Mouse (Mus musculus) kidney, adult 2 months (tissue): Measurements from ENCODE around the gene Fxyd4. TPM values are rescaled to one million over a fixed set of nuclear protein-coding genes. Genes with fewer than 3 reads are reported as not detected.

Experiments
- DNase-seq: peaks from one replicate; pipeline ENCODE4 v3.0.0; 2021
- H3K27ac ChIP-seq: fragments of 200-500 bp; 2 replicates; pipeline ENCODE4 v1.5.1; 2012; ENCODE audit warnings: low read depth, low read length, control low read depth, inconsistent platforms; ENCODE audit not compliant: insufficient read depth
- H3K27me3 ChIP-seq: fragments of 200-500 bp; replicated peaks from 2 replicates; pipeline ENCODE4 v1.6.1; 2012; ENCODE audit warnings: mild to moderate bottlenecking, moderate library complexity, low read length, inconsistent platforms; ENCODE audit not compliant: control insufficient read depth, insufficient read depth
- H3K36me3 ChIP-seq: fragments of 200-500 bp; 2 replicates; pipeline ENCODE4 v1.6.1; 2012; ENCODE audit warnings: mild to moderate bottlenecking, moderate library complexity, low read length, inconsistent platforms; ENCODE audit not compliant: control insufficient read depth, insufficient read depth
- H3K4me1 ChIP-seq: fragments of 200-500 bp; 2 replicates; pipeline ENCODE4 v1.6.1; 2011; ENCODE audit warnings: low read length; ENCODE audit not compliant: control insufficient read depth, insufficient read depth
- H3K4me3 ChIP-seq: fragments of 200-500 bp; 2 replicates; pipeline ENCODE4 v1.5.1; 2011; ENCODE audit warnings: mild to moderate bottlenecking, low read depth, low read length, control low read depth; ENCODE audit not compliant: insufficient read depth
- CTCF ChIP-seq: fragments of 200-500 bp; conservative IDR thresholded peaks from 2 replicates; pipeline ENCODE4 v1.5.1; 2011; ENCODE audit warnings: low read depth, mild to moderate bottlenecking, control low read depth, low read length, moderate library complexity, mixed read lengths; ENCODE audit not compliant: insufficient read depth, insufficient read length
- POLR2A ChIP-seq: fragments of 200-500 bp; IDR thresholded peaks from one replicate; pipeline ENCODE4 v1.6.1; 2011; ENCODE audit warnings: low read depth, low read length, control low read depth
- WGBS: fragments of 180-500 bp; shearing (Covaris S2); methylation state at CpG from one replicate; pipeline ENCODE4 v1.1.7; 2018; 5-methylcytosine and 5-hydroxymethylcytosine counted together
- polyA plus RNA-seq: library from polyadenylated mRNA; depleted of rRNA; stranded (reverse); fragments of >200 nt; gene quantifications from 2 replicates; pipeline ENCODE4 v1.2.3, GENCODE M21; 2012

Fxyd4 gene
- polyA plus RNA-seq, 1 experiment, result 213 TPM

GRCm38 (mm10) chr6:117918043-117918442 lies 19.4 kb downstream of the Fxyd4 start:
- DNase-seq, result no peak
- no peaks in the 10 kb centered on the region for H3K27me3 ChIP-seq
- TF ChIP-seq POLR2A, result no peak
- TF ChIP-seq CTCF, result no peak
- peak overlapping the region; percentile 81; the same call in 1 of the 2 replicates for H3K27ac ChIP-seq
- peaks cover 16% of the 10 kb centered on the region for H3K36me3 ChIP-seq
- 3% methylated on average over 5 of the region's 5 CpGs for WGBS
- H3K4me1 ChIP-seq, result peaks cover 12% of the 10 kb centered on the region
- peak overlapping the region; percentile 93 for H3K4me3 ChIP-seq

- peaks cover 12% of the 10 kb centered on the region for H3K4me1 ChIP-seq
- H3K27ac ChIP-seq, result peak overlapping the region; percentile 81
- peak; percentile 27 for TF ChIP-seq POLR2A
- TF ChIP-seq CTCF, result 0 out of 2 replicates have a peak, but pooled peaks have one; percentile 11
- peak; percentile 85 for DNase-seq
- H3K4me3 ChIP-seq, result peak overlapping the region; percentile 93
- no peaks in the 10 kb centered on the region for H3K27me3 ChIP-seq
- WGBS, result under 1% methylated on average over 21 of the region's 21 CpGs
- H3K36me3 ChIP-seq, result peaks cover 13% of the 10 kb centered on the region
These were observed 19.9 kb downstream of the Fxyd4 start for GRCm38 (mm10) chr6:117917576-117917975.

GRCm38 (mm10) chr6:117916737-117917426 lies 20.6 kb downstream of the Fxyd4 start:
- DNase-seq, result peak; percentile 96
- peak; percentile 35 for TF ChIP-seq POLR2A
- no peak for TF ChIP-seq CTCF
- Histone ChIP-seq H3K4me3 (peak overlapping the region; percentile 93), H3K27me3 (no peaks in the 10 kb centered on the region), H3K4me1 (peaks cover 12% of the 10 kb centered on the region), H3K36me3 (peaks cover 9% of the 10 kb centered on the region), H3K27ac (peak overlapping the region; percentile 99)
- WGBS, result under 1% methylated on average over 62 of the region's 62 CpGs

GRCm38 (mm10) chr6:117916205-117916736 lies 21.2 kb downstream of the Fxyd4 start:
- no peaks in the 10 kb centered on the region for H3K27me3 ChIP-seq
- H3K4me1 ChIP-seq, result peaks cover 12% of the 10 kb centered on the region
- WGBS, result 1% methylated on average over 12 of the region's 12 CpGs
- H3K4me3 ChIP-seq, result peak overlapping the region; percentile 93
- H3K36me3 ChIP-seq, result peaks cover 4% of the 10 kb centered on the region
- peak overlapping the region; percentile 99 for H3K27ac ChIP-seq
- DNase-seq, result no peak
- TF ChIP-seq CTCF, result no peak
- no peak for TF ChIP-seq POLR2A

- peaks cover 2% of the 10 kb centered on the region; the same call in 1 of the 2 replicates for H3K36me3 ChIP-seq
- H3K4me3 ChIP-seq, result no peak overlapping the region
- no peak overlapping the region for H3K27ac ChIP-seq
- peaks cover 12% of the 10 kb centered on the region for H3K4me1 ChIP-seq
- no peaks in the 10 kb centered on the region for H3K27me3 ChIP-seq
- TF ChIP-seq POLR2A, result no peak
- no peak for TF ChIP-seq CTCF
- DNase-seq, result no peak
These were observed 23.0 kb downstream of the Fxyd4 start for GRCm38 (mm10) chr6:117914541-117914940.

DNA sequence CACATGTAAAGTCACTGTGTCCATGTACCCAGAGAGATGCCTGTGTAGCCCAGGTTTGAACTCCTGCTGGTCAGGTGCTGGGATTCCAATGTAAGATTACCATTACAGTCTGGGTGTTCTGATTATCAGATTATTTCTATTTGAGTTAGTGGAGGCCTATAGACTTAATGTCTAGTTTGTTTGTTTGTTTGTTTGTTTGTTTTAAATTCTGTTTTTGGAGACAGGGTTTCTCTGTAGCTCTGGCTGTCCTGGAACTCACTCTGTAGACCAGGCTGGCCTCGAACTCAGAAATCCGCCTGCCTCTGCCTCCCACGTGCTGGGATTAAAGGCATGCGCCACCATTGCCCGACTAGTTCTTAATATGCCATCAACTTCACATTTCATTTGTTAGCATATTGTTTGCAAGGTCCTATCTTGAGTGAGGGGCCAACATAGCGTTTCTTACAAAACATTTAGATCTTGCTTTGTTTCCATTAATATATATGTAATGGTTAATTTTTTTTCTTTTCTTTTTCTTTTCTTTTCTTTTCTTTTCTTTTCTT lies 27.3 kb downstream of the Fxyd4 start:
- Histone ChIP-seq H3K27ac (no peak overlapping the region), H3K36me3 (no peaks in the 10 kb centered on the region), H3K4me3 (no peak overlapping the region), H3K27me3 (no peaks in the 10 kb centered on the region), H3K4me1 (peaks cover 15% of the 10 kb centered on the region)
- DNase-seq, result no peak
- 78% methylated on average over 6 of the region's 6 CpGs for WGBS
- TF ChIP-seq POLR2A, result no peak
- no peak for TF ChIP-seq CTCF

GRCm38 (mm10) chr6:117908424-117908900 lies 29.0 kb downstream of the Fxyd4 start:
- H3K27me3 ChIP-seq, result no peaks in the 10 kb centered on the region
- H3K27ac ChIP-seq, result peak overlapping the region; percentile 92
- H3K4me3 ChIP-seq, result peak overlapping the region; percentile 99
- H3K4me1 ChIP-seq, result peaks cover 13% of the 10 kb centered on the region
- H3K36me3 ChIP-seq, result no peaks in the 10 kb centered on the region
- peak; percentile 40 for DNase-seq
- TF ChIP-seq CTCF (no peak), POLR2A (no peak)
- WGBS, result 2% methylated on average over 14 of the region's 14 CpGs
